Comparison of ENCODE assay signal across 9 mouse cellular contexts in the genomic region with DNA sequence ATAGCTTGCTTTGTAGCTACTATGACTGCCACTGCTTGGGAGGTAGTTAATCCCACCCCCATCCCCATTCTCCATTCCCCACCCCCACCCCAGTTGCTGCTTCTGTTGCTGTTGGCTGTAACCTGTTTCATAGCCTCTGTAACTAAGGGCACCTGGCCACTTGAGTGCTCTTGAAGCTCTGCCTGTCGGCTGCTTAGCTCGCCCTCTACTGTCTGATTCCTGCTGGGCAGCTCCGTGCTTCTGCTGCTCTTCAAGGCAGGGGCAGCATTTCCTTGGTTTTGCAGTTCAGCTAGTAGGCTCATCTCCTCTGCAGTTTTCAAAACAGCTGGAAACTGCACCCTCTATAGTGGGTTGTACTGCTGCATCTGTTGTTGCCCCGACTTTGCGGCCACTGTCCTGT. TPM values are rescaled to one million over a fixed set of nuclear protein-coding genes. Genes with fewer than 3 reads are reported as not detected.
DNase-seq lines count a peak whose midpoint lies in the region; ATAC-seq and TF ChIP-seq lines count a peak whose summit lies in the region.
"Had no signal": no experiment of that assay in that cellular context is flagged by ENCODE, and none has a peak within 500 bp of the region (broad histone marks: within the 10 kb centered on the region; RNA-seq: fewer than 3 reads in every experiment).

No protein-coding gene starts in this region.

- H3K9ac ChIP-seq in forebrain, embryonic 14.5 days (ENCODE audit: low read length), result no peak overlapping the region
- H3K9ac ChIP-seq: liver, embryonic 13.5 days had no signal

- H3K27me3 ChIP-seq in forebrain, embryonic 14.5 days (replicated peaks; ENCODE audit: control insufficient read depth, insufficient read depth, low read length), result no peaks in the 10 kb centered on the region
- H3K27me3 ChIP-seq: liver, embryonic 13.5 days had no signal

- H3K9me3 ChIP-seq in forebrain, embryonic 14.5 days (replicated peaks; ENCODE audit: control insufficient read depth, low read length), result no peaks in the 10 kb centered on the region
- H3K9me3 ChIP-seq: liver, embryonic 13.5 days had no signal

- ATAC-seq in forebrain, embryonic 14.5 days, result peak; percentile 52; the same call in 1 of the 2 replicates

- H3K4me2 ChIP-seq in forebrain, embryonic 14.5 days (ENCODE audit: low read length), result no peak overlapping the region
- H3K4me2 ChIP-seq: liver, embryonic 13.5 days had no signal

- H3K4me1 ChIP-seq in forebrain, embryonic 14.5 days (ENCODE audit: control insufficient read depth, insufficient read depth, low read length), result peaks cover 9% of the 10 kb centered on the region
- peaks cover 3% of the 10 kb centered on the region for H3K4me1 ChIP-seq in lung, adult 2 months (ENCODE audit: control insufficient read depth, insufficient read depth, low read length)

- TF ChIP-seq CTCF in lung, adult 2 months (IDR thresholded peaks at IDR 0.05; ENCODE audit: insufficient read depth, low read length), result peak; percentile 70

- WGBS in forebrain, embryonic 14.5 days, result 35% methylated on average over 5 of the region's 5 CpGs
- WGBS in lung, adult 2 months, result 61% methylated on average over 5 of the region's 5 CpGs

- DNase-seq in heart, adult 18-20 months, result peak; percentile 28 to 44
- no peak for DNase-seq in heart, adult 9 months (ENCODE audit: low spot score in 2 of 2)
- peak; percentile 39 for DNase-seq in 3T3-L1 (ENCODE audit: low read depth, low spot score)
- peak; percentile 62 for DNase-seq in adipocyte (ENCODE audit: low spot score)
- DNase-seq in forebrain, embryonic 14.5 days (ENCODE audit: low spot score), result peak; percentile 51
- peak; percentile 56 for DNase-seq in lung, adult 2 months
- peak; percentile 53 for DNase-seq in testis, postnatal 10 days (ENCODE audit: low spot score)
- DNase-seq in left cerebral cortex, adult 8-10 months (ENCODE audit: low spot score in 2 of 2), result no peak
- DNase-seq: liver, embryonic 13.5 days had no signal

- TF ChIP-seq POLR2A in lung, adult 2 months (IDR thresholded peaks at IDR 0.05; ENCODE audit: borderline replicate concordance, extremely low read depth, low read depth, low read length), result no peak

- no peaks in the 10 kb centered on the region for H3K36me3 ChIP-seq in forebrain, embryonic 14.5 days (ENCODE audit: control insufficient read depth, insufficient read depth, low read length)
- H3K36me3 ChIP-seq: liver, embryonic 13.5 days had no signal

- H3K4me3 ChIP-seq in forebrain, embryonic 14.5 days (ENCODE audit: low read depth, low read length), result no peak overlapping the region
- no peak overlapping the region for H3K4me3 ChIP-seq in lung, adult 2 months (replicated peaks; ENCODE audit: extremely low read depth, low read depth, low read length)
- H3K4me3 ChIP-seq: liver, embryonic 13.5 days had no signal

- no peak overlapping the region for H3K27ac ChIP-seq in forebrain, embryonic 14.5 days (ENCODE audit: low read depth, low read length)
- H3K27ac ChIP-seq: liver, embryonic 13.5 days had no signal

RNA-seq across cellular contexts. Expression of gene Gsk3b, which starts 48.5 kb away (rescaled TPM):
- 10 to 100 TPM; 49.9 to 53.8 TPM for total RNA-seq in heart, adult 18-20 months (2021)
- 130 and 156 TPM in 2 replicates for polyA plus RNA-seq in forebrain, embryonic 14.5 days (2014; fragmentation: Nextera tagmentation; extraction: Ambion mirVana)
- 18.6 and 20.8 TPM in 2 replicates for polyA plus RNA-seq in lung, adult 2 months (2012; rRNA removed)
- 100 to 1,000 TPM; 168 to 185 (median 177) TPM for total RNA-seq in left cerebral cortex, adult 8-10 months (2022)

Comparison
In these comparisons a context has a peak if more than half of its experiments do, and no peak if none do; other contexts are left out.
1. DNase-seq: peak in heart, adult 18-20 months (2 of 2), 3T3-L1 (single experiment), adipocyte (single experiment), forebrain, embryonic 14.5 days (single experiment), lung, adult 2 months (single experiment) and testis, postnatal 10 days (single experiment); none in heart, adult 9 months (0 of 2) and left cerebral cortex, adult 8-10 months (0 of 2).